Mouse (Mus musculus) adrenal gland, postnatal 4 days (tissue): ENCODE results near the gene Cd3g. TPM values are rescaled to one million over a fixed set of nuclear protein-coding genes. Genes with fewer than 3 reads are reported as not detected.

Experiments used
- DNase-seq, 2 experiments: peaks; one replicate each; pipeline ENCODE4 v3.0.0; 2021 to 2022; ENCODE audit warnings: low spot score in 2 of 2, mixed read lengths in 2 of 2
- long read RNA-seq, 2 experiments: library from polyadenylated mRNA; stranded (forward); transcript quantifications; one replicate each; pipeline ENCODE4 v2.0.0; 2021
- total RNA-seq, 2 experiments: library from RNA; stranded (reverse); gene quantifications; 2 replicates each; pipeline ENCODE4 v1.2.3; 2021

Cd3g gene
- under 1 TPM in 1 of 2 experiments, not detected in 1; 0.76 TPM for total RNA-seq
- long read RNA-seq, experiment 1, partial matches to known transcripts, result 0 of 2 reads
- long read RNA-seq, experiment 1, other reads (novel, unspliced or antisense), result 0 of 2 reads
- long read RNA-seq, experiment 2, partial matches to known transcripts, result 0 of 1 reads
- long read RNA-seq, experiment 2, other reads (novel, unspliced or antisense), result 0 of 1 reads

GRCm38 (mm10) chr9:44980242-44980641 is at the start of gene Cd3g:
Gene Cd3g, minus strand, starts transcription at chr9:44980431.
- DNase-seq, result no peak

- DNase-seq, result no peak
Measured at GRCm38 (mm10) chr9:45027376-45027775, 47.1 kb upstream of the Cd3g start.

- DNase-seq, result no peak
Measured at GRCm38 (mm10) chr9:45024187-45024586, 44.0 kb upstream of the Cd3g start.

- DNase-seq, result no peak
Measured at GRCm38 (mm10) chr9:45023638-45024037, 43.4 kb upstream of the Cd3g start.

- DNase-seq, result no peak
Measured at GRCm38 (mm10) chr9:45022800-45023199, 42.6 kb upstream of the Cd3g start.

- no peak for DNase-seq
Measured at GRCm38 (mm10) chr9:45018031-45018430, 37.8 kb upstream of the Cd3g start.

GRCm38 (mm10) chr9:45015841-45016240 is 35.6 kb upstream of the Cd3g start:
- no peak for DNase-seq

- no peak for DNase-seq
Measured at GRCm38 (mm10) chr9:45014879-45015278, 34.6 kb upstream of the Cd3g start.

GRCm38 (mm10) chr9:45011291-45011690 is 31.1 kb upstream of the Cd3g start:
- no peak for DNase-seq

- DNase-seq, result no peak
Measured at GRCm38 (mm10) chr9:45010461-45010860, 30.2 kb upstream of the Cd3g start.

- DNase-seq, result no peak
Measured at GRCm38 (mm10) chr9:45009180-45010078, 29.2 kb upstream of the Cd3g start, which contains the start of gene Cd3e. Gene Cd3e, minus strand, starts transcription at chr9:45009627.

GRCm38 (mm10) chr9:45008342-45008741 is 28.1 kb upstream of the Cd3g start:
- DNase-seq, result no peak

GRCm38 (mm10) chr9:45007404-45007803 is 27.2 kb upstream of the Cd3g start:
- DNase-seq, result no peak

GRCm38 (mm10) chr9:45000249-45000648 is 20.0 kb upstream of the Cd3g start:
- DNase-seq, result no peak

- no peak for DNase-seq
Measured at GRCm38 (mm10) chr9:44999776-45000175, 19.5 kb upstream of the Cd3g start.

GRCm38 (mm10) chr9:44999171-44999570 is 18.9 kb upstream of the Cd3g start:
- no peak for DNase-seq

GRCm38 (mm10) chr9:44998138-44998537 is 17.9 kb upstream of the Cd3g start:
- no peak for DNase-seq

- DNase-seq, result no peak
Measured at GRCm38 (mm10) chr9:44996590-44996989, 16.4 kb upstream of the Cd3g start.

GRCm38 (mm10) chr9:44994962-44995361 is 14.7 kb upstream of the Cd3g start:
- no peak for DNase-seq

- no peak for DNase-seq
Measured at GRCm38 (mm10) chr9:44993268-44993667, 13.0 kb upstream of the Cd3g start.

GRCm38 (mm10) chr9:44992271-44992670 is 12.0 kb upstream of the Cd3g start:
- no peak for DNase-seq

- no peak for DNase-seq
Measured at GRCm38 (mm10) chr9:44991821-44992220, 11.6 kb upstream of the Cd3g start.
